Mouse (Mus musculus): ENCODE results near the gene Slco2a1.

DNA sequence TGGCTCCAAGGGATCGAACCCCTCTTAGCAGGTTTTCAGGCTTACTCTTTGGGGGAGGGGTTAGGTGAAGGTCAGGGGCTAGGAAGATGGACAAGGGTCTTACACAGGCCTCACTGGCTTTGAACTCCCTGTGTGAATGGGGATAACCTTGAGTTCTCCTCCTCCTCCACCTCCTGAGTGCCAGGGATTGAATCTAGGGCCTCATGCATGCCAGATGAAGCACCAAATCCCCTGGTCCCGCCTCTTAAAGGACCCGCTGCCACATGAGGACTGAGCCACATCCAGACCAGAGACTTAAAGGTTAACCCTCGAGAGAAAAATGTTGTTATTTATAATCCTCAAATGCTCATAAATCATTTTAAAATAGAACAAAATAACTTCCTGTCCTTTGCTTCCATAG, 128.4 kb downstream of the Slco2a1 start:
- no peak for TF ChIP-seq CTCF (IDR thresholded peaks at IDR 0.05; ENCODE audit: borderline replicate concordance, insufficient read depth, low read depth, low read length)
- no peak for TF ChIP-seq POLR2A (IDR thresholded peaks at IDR 0.05; ENCODE audit: borderline replicate concordance, insufficient read depth, low read length)

Measured in cerebellum, adult 2 months (tissue).